Mouse (Mus musculus) forebrain, embryonic 13.5 days (tissue): Measurements from ENCODE around the gene Pitpnb. TPM values are rescaled to one million over a fixed set of nuclear protein-coding genes. Genes with fewer than 3 reads are reported as not detected.

ENCODE experiments used
- ATAC-seq: fragments of 200-750 bp; cut with Nextera tagmentation; 2 replicates; pipeline ENCODE4 v1.8.0; 2017
- H3K27ac ChIP-seq: fragments of 300-500 bp; sonication (generic); 2 replicates; pipeline ENCODE4 v1.5.1; 2015; ENCODE audit warnings: inconsistent platforms, mild to moderate bottlenecking, moderate library complexity
- H3K27me3 ChIP-seq: fragments of 300-500 bp; sonication (generic); 2 replicates; pipeline ENCODE4 v1.6.1; 2015; ENCODE audit warnings: mild to moderate bottlenecking, inconsistent platforms
- H3K36me3 ChIP-seq: fragments of 300-500 bp; sonication (generic); 2 replicates; pipeline ENCODE4 v1.6.1; 2015; ENCODE audit warnings: mild to moderate bottlenecking, inconsistent platforms; ENCODE audit not compliant: poor library complexity, severe bottlenecking
- H3K4me1 ChIP-seq: fragments of 300-500 bp; sonication (generic); 2 replicates; pipeline ENCODE4 v1.6.1; 2015; ENCODE audit warnings: inconsistent platforms
- H3K4me2 ChIP-seq: fragments of 300-500 bp; sonication (generic); 2 replicates; pipeline ENCODE4 v1.6.1; 2015; ENCODE audit warnings: inconsistent platforms, mild to moderate bottlenecking, moderate library complexity
- H3K4me3 ChIP-seq: fragments of 300-500 bp; sonication (generic); 2 replicates; pipeline ENCODE4 v1.5.1; 2015; ENCODE audit warnings: mild to moderate bottlenecking, inconsistent platforms
- H3K9ac ChIP-seq: fragments of 300-500 bp; sonication (generic); 2 replicates; pipeline ENCODE4 v1.6.1; 2015; ENCODE audit warnings: mild to moderate bottlenecking, inconsistent platforms
- H3K9me3 ChIP-seq: fragments of 300-500 bp; sonication (generic); replicated peaks from 2 replicates; pipeline ENCODE4 v1.6.1; 2016; ENCODE audit warnings: inconsistent platforms
- WGBS: fragments of 180-500 bp; shearing (Covaris S2); methylation state at CpG from one replicate; pipeline ENCODE4 v1.1.7; 2015; 5-methylcytosine and 5-hydroxymethylcytosine counted together
- polyA plus RNA-seq: library from polyadenylated mRNA; unstranded; fragments of >200 nt; fragmentation: Nextera tagmentation; extraction: Ambion mirVana; gene quantifications from 2 replicates; pipeline ENCODE4 v1.2.1, GENCODE M21; 2015

Gene Pitpnb
- polyA plus RNA-seq, 1 experiment from 2014 or later = 103 TPM

DNA sequence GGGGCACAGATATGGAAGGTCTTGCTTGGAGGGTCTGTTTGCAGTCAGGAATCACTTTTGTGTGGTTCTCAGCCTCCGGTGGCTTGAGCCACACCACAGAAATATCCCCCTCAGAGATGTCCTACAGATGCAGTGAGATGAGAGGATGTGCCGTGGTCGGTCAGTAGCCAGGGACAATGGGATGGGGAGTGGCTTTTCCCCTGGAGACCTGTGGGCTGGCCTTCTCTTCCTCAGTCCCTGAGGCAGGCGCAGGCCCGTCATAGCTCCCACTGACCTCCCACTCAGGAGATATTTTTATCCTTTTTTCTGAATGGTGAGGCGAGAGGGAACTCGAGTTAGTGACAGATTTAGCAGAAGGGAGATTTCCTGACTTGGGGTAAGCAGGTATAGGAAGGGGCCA is 99.2 kb downstream of the Pitpnb start:
- Histone ChIP-seq H3K4me2 (peak overlapping the region; percentile 96), H3K27me3 (no peaks in the 10 kb centered on the region), H3K9me3 (no peaks in the 10 kb centered on the region), H3K36me3 (peaks cover 48% of the 10 kb centered on the region), H3K4me1 (peaks cover 100% of the 10 kb centered on the region), H3K27ac (peak overlapping the region; percentile 69), H3K4me3 (peak overlapping the region; percentile 98), H3K9ac (peak overlapping the region; percentile 100)
- 22% methylated on average over 6 of the region's 7 CpGs for WGBS
- ATAC-seq = no peak

DNA sequence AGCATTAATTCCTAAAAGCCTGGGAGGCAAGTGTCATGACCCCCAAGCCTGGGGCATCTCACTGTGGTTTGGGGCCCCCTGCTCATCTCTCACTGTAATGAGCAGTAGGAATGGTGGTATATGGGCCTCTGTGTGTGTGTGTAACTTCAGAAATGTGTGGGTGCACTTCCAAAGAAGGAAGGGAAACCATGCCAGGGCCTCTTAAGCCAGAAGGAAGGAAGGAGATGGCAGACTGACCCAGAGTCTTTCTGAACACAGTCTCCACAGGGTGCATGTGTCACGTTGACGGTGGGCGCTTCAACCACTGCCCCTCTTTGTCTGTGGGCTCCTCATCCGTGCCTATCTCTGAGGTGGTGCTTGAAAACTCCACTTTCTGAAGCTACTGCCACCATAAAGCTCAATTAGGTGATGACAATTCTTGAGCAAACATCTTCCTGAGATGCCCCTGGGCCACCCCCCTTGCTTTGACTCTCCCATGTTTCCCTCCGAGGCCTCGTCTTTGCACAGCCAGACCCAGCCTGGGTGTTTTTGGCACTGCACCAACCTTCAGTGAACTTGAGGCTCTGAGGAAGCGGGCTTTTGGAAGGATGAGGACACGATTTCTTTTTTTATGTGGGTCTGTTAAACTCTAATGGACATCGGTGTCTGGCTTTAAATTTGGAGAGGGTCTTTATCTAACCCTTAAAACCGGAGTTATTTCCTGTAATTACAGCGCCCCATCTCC is 100.6 kb downstream of the Pitpnb start:
- Histone ChIP-seq H3K9ac (peak overlapping the region; percentile 63), H3K4me1 (peaks cover 100% of the 10 kb centered on the region), H3K4me3 (peak overlapping the region; percentile 20), H3K9me3 (no peaks in the 10 kb centered on the region), H3K27ac (peak overlapping the region; percentile 69), H3K27me3 (no peaks in the 10 kb centered on the region), H3K4me2 (peak overlapping the region; percentile 96), H3K36me3 (peaks cover 48% of the 10 kb centered on the region)
- ATAC-seq = no peak
- 40% methylated on average over 11 of the region's 11 CpGs for WGBS

DNA sequence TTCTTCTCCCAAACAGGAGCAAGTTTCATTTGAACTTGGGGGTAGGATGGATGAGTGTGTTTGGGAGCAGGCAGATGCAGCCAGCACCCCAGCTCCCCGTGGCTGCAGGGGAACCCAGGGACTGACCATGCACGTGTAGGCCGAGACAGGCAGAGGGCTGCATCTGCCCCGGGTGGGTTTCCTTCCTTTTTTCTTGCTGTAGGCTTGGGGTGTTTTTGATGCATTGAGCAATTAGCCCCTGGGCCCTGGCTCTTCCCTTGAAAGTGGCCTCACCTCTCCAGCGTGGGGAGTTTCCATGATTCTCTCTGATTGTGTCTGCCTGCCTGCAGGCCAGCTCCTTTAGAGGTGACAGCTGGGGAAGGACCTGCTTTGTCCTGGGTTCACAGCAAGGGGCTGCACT is 102.3 kb downstream of the Pitpnb start:
- no peak for ATAC-seq
- H3K4me3 ChIP-seq = no peak overlapping the region

DNA sequence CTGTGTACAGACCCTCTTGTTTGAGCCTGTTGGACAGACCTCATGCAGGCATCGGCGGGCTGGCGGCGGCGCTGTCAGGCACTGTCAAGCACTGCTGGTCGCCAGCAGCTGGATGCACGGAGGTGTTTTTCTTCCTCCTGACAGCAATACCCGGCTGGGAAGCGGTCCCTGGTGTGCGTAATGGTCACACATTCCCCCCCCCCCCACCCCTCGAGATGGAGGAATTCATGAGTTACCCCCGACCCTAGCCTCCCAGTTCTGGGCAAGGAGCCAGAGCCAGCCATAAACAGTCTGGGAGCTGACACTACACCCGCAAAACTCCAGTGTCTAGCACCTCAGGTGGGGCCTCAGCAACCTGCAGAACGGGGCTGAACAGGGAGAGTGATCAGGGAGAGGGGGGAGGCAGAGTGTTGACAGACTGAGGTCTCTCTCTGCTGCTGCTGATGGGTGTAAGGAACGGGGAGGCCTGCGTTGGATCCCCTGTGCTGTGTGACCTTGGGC is 103.8 kb downstream of the Pitpnb start:
- peak; percentile 69 for ATAC-seq

More for the DNA sequence above, 102.3 kb downstream of the Pitpnb start:
- Histone ChIP-seq H3K4me1 (peaks cover 100% of the 10 kb centered on the region), H3K9me3 (no peaks in the 10 kb centered on the region), H3K27me3 (no peaks in the 10 kb centered on the region), H3K36me3 (peaks cover 49% of the 10 kb centered on the region), H3K9ac (peak overlapping the region; percentile 63), H3K27ac (peak overlapping the region; percentile 69), H3K4me2 (peak overlapping the region; percentile 96)
- WGBS = 15% methylated on average over 5 of the region's 5 CpGs

DNA sequence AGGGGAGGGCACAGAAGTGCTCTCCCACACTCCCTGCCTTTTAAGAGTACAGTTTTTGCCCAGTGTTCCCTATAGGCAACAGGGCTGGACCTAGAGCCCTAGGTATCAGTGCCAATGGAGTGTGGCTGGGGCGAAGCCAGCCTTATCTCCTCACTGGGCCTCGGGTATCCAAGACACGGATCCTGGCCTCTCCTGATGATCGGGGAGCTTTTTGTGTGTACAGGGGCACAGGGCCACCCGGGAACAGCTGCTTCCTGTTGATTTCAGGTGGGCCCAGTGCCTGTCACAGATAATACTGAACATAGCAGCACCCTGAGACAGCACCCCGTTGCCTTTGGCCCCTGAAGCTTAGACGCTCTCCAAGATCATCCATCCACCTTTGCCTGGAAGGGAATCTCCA is 105.7 kb downstream of the Pitpnb start:
- 88% methylated on average over 7 of the region's 7 CpGs for WGBS
- Histone ChIP-seq H3K36me3 (peaks cover 62% of the 10 kb centered on the region), H3K4me2 (no peak overlapping the region), H3K27ac (peak overlapping the region; percentile 22; the same call in 1 of the 2 replicates), H3K4me3 (no peak overlapping the region), H3K9ac (0 out of 2 replicates have a peak overlapping the region, but pooled peaks have one; percentile 10), H3K27me3 (no peaks in the 10 kb centered on the region), H3K9me3 (no peaks in the 10 kb centered on the region), H3K4me1 (peaks cover 76% of the 10 kb centered on the region)
- ATAC-seq = no peak

More for the DNA sequence above, 103.8 kb downstream of the Pitpnb start:
- WGBS = 15% methylated on average over 16 of the region's 16 CpGs
- peaks cover 52% of the 10 kb centered on the region for H3K36me3 ChIP-seq
- peaks cover 94% of the 10 kb centered on the region for H3K4me1 ChIP-seq
- no peaks in the 10 kb centered on the region for H3K27me3 ChIP-seq
- H3K4me2 ChIP-seq = peak overlapping the region; percentile 96
- peak overlapping the region; percentile 69 for H3K27ac ChIP-seq
- peak overlapping the region; percentile 17 for H3K4me3 ChIP-seq
- peak overlapping the region; percentile 63 for H3K9ac ChIP-seq
- no peaks in the 10 kb centered on the region for H3K9me3 ChIP-seq

DNA sequence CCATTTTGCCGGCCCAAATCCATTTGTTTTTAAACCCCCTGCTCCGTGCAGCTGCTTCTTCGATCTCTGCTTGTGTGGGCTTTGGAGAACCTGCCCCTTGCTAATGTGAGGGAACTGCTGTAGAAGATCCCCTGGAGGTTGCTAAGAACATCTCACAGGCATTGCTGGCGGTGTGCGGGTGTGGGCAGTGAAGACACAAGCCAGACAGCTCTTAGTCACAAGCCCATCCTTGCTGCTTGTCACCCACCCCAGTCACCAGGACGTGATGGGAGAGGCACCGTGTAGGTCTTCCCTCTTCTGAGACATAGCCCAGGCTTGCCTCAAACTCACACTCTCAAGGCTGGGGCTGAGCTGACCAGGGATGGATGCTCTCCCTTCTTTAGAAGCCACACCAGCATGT is 106.6 kb downstream of the Pitpnb start:
- Histone ChIP-seq H3K9me3 (no peaks in the 10 kb centered on the region), H3K4me2 (no peak overlapping the region), H3K4me3 (no peak overlapping the region), H3K9ac (peak overlapping the region; percentile 16; the same call in 1 of the 2 replicates), H3K27ac (no peak overlapping the region), H3K36me3 (peaks cover 71% of the 10 kb centered on the region), H3K4me1 (peaks cover 72% of the 10 kb centered on the region), H3K27me3 (no peaks in the 10 kb centered on the region)
- ATAC-seq = no peak
- WGBS = 66% methylated on average over 7 of the region's 7 CpGs

Other genes with a start within 250 kb of the Pitpnb start
- gene Mn1, start 86.6 kb downstream of the Pitpnb start, polyA plus RNA-seq = 81.0 and 89.3 TPM in 2 replicates